Mouse (Mus musculus) embryonic fibroblast, embryonic 13.5 days (primary cell): ENCODE measurements at regions not wholly inside any gene's neighbourhood (a gene's known extent, or its start where the extent isn't known, plus 50 kb on each side); places are given as distances from the start of the nearest gene placed in this dataset.

Source experiments
- CTCF ChIP-seq: IDR thresholded peaks from 2 replicates; pipeline ENCODE4 v1.5.1; 2011; ENCODE audit warnings: mild to moderate bottlenecking, control low read depth, low read length, moderate library complexity, borderline replicate concordance; ENCODE audit not compliant: insufficient read depth
- POLR2A ChIP-seq: IDR thresholded peaks from 2 replicates; pipeline ENCODE4 v1.6.1; 2011; ENCODE audit warnings: low read depth, mild to moderate bottlenecking, control low read depth, low read length, moderate library complexity

- TF ChIP-seq CTCF (no peak), POLR2A (no peak)
These were observed 272.9 kb downstream of the Meis1 start for GRCm38 (mm10) chr11:18745840-18746239.
